Mouse (Mus musculus) embryonic fibroblast, embryonic 13.5 days (primary cell): ENCODE results near the gene Ctnna3.

ENCODE experiments used
- CTCF ChIP-seq: IDR thresholded peaks from 2 replicates; pipeline ENCODE4 v1.5.1; 2011; ENCODE audit warnings: mild to moderate bottlenecking, control low read depth, low read length, moderate library complexity, borderline replicate concordance; ENCODE audit not compliant: insufficient read depth
- POLR2A ChIP-seq: IDR thresholded peaks from 2 replicates; pipeline ENCODE4 v1.6.1; 2011; ENCODE audit warnings: low read depth, mild to moderate bottlenecking, control low read depth, low read length, moderate library complexity

DNA sequence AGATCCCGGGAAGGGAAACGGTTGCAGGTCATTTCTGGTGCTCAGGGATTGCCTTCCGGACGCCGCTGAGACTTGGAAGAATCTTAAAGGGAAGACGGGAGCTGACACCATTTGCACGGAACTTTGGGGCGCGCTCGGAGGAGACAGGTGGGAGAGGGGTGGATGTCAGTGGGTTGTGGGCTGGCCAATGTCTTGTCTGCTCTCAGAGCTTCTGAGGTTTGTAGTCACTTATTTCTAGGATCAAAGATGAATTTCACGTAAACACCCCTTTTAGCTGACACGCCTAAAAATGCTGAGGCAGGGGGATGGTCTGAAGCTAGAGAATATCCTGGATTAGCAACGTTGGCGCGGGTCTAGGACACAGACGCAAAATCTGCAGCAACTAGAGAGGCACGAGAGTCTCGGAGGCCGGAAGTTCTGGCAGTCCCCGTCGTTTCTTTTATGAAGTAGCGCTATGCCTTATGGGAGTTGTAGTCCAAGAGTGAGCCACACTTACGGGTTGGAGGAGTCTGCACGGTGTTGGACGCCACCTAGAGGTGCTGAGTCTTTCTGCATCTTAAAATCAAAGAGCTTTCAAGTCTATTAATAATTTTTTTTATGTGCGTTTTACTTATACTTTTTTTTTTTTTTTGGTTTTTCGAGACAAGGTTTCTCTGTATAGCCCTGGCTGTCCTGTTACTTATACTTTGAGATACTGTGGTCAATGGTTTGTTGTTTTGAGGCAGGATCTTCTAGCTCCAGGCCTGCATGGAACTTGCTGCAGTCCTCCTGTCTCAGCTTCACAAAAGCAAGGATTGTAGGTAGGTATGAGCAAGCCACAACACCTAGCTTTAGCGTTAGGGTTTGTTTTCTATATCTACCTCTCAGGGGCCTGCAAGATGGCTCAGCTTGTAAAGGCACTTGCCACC lies 47.3 kb upstream of the Ctnna3 start, which contains the start of gene Dnajc12:
- TF ChIP-seq POLR2A: peak; percentile 89
- peak; percentile 81; the same call in 1 of the 2 replicates for TF ChIP-seq CTCF
